Mouse (Mus musculus): Measurements from ENCODE around the gene Syne3. TPM values are rescaled to one million over a fixed set of nuclear protein-coding genes. Genes with fewer than 3 reads are reported as not detected.
A peak's percentile ranks its signal among the peaks of the same experiment; 100 is the strongest.

Gene Syne3
- polyA plus RNA-seq, 1 experiment = 11.6 TPM

GRCm38 (mm10) chr12:104936223-104936622 lies 73.4 kb downstream of the Syne3 start:
- Histone ChIP-seq H3K4me3 (no peak overlapping the region), H3ac (ENCODE audit: control insufficient read depth, insufficient read length) (no peak overlapping the region), H3K4me2 (ENCODE audit: low read depth) (no peak overlapping the region), H3K79me2 (ENCODE audit: control insufficient read depth, insufficient read depth) (no peaks in the 10 kb centered on the region), H3K36me3 (ENCODE audit: control insufficient read depth, insufficient read depth) (peaks cover 29% of the 10 kb centered on the region), H3K27me3 (ENCODE audit: control insufficient read depth, insufficient read depth, insufficient read length) (no peaks in the 10 kb centered on the region)
- TF ChIP-seq MYOG (IDR thresholded peaks at IDR 0.05; ENCODE audit: control insufficient read depth in 1 of 3, insufficient read depth in 1 of 3, insufficient read length in 2 of 3, low read depth in 2 of 3) (no peak), REST (IDR thresholded peaks at IDR 0.05; ENCODE audit: insufficient read depth, insufficient read length) (no peak), TCF12 (IDR thresholded peaks at IDR 0.05; ENCODE audit: insufficient read depth, poor library complexity, severe bottlenecking) (no peak)

- no peak for TF ChIP-seq USF1 (IDR thresholded peaks at IDR 0.05; ENCODE audit: low read depth)
- TF ChIP-seq CEBPB (IDR thresholded peaks at IDR 0.05; ENCODE audit: insufficient read depth, poor library complexity, severe bottlenecking) = no peak
These were observed 74.5 kb downstream of the Syne3 start for GRCm38 (mm10) chr12:104935144-104935543.

GRCm38 (mm10) chr12:104933800-104934199 lies 75.8 kb downstream of the Syne3 start:
- Histone ChIP-seq H3K36me3 (ENCODE audit: control insufficient read depth, insufficient read depth) (peaks cover 26% of the 10 kb centered on the region), H3K79me2 (ENCODE audit: control insufficient read depth, insufficient read depth) (no peaks in the 10 kb centered on the region), H3K27me3 (ENCODE audit: control insufficient read depth, insufficient read depth, insufficient read length) (no peaks in the 10 kb centered on the region), H3K4me3 (no peak overlapping the region), H3K4me2 (ENCODE audit: low read depth) (no peak overlapping the region), H3ac (ENCODE audit: control insufficient read depth, insufficient read length) (no peak overlapping the region)
- TF ChIP-seq CEBPB (IDR thresholded peaks at IDR 0.05; ENCODE audit: insufficient read depth, poor library complexity, severe bottlenecking) = no peak
- TF ChIP-seq POLR2AphosphoS2 (IDR thresholded peaks at IDR 0.05; ENCODE audit: insufficient read length, low read depth) = no peak
- TF ChIP-seq USF1 (IDR thresholded peaks at IDR 0.05; ENCODE audit: low read depth) = no peak
- no peak for TF ChIP-seq E2F4 (IDR thresholded peaks at IDR 0.05; ENCODE audit: insufficient read depth)
- TF ChIP-seq MYOD1 (IDR thresholded peaks at IDR 0.05; ENCODE audit: control insufficient read depth in 1 of 3, insufficient read length in 2 of 3, low read depth in 2 of 3) = no peak
- no peak for TF ChIP-seq SRF (IDR thresholded peaks at IDR 0.05; ENCODE audit: control insufficient read depth, insufficient read length, low read depth)
- TF ChIP-seq MYOG (IDR thresholded peaks at IDR 0.05; ENCODE audit: control insufficient read depth in 1 of 3, insufficient read depth in 1 of 3, insufficient read length in 2 of 3, low read depth in 2 of 3) = no peak
- TF ChIP-seq MAX (IDR thresholded peaks at IDR 0.05; ENCODE audit: low read depth) = no peak

More at GRCm38 (mm10) chr12:104935144-104935543, 74.5 kb downstream of the Syne3 start:
- H3ac ChIP-seq (ENCODE audit: control insufficient read depth, insufficient read length) = no peak overlapping the region
- no peak overlapping the region for H3K4me3 ChIP-seq
- H3K27me3 ChIP-seq (ENCODE audit: control insufficient read depth, insufficient read depth, insufficient read length) = no peaks in the 10 kb centered on the region
- peaks cover 28% of the 10 kb centered on the region for H3K36me3 ChIP-seq (ENCODE audit: control insufficient read depth, insufficient read depth)
- no peaks in the 10 kb centered on the region for H3K79me2 ChIP-seq (ENCODE audit: control insufficient read depth, insufficient read depth)
- no peak overlapping the region for H3K4me2 ChIP-seq (ENCODE audit: low read depth)

- H3K4me2 ChIP-seq (ENCODE audit: low read depth) = no peak overlapping the region
- H3K27me3 ChIP-seq (ENCODE audit: control insufficient read depth, insufficient read depth, insufficient read length) = no peaks in the 10 kb centered on the region
- peaks cover 25% of the 10 kb centered on the region for H3K36me3 ChIP-seq (ENCODE audit: control insufficient read depth, insufficient read depth)
- TF ChIP-seq CEBPB (IDR thresholded peaks at IDR 0.05; ENCODE audit: insufficient read depth, poor library complexity, severe bottlenecking) (no peak), E2F4 (IDR thresholded peaks at IDR 0.05; ENCODE audit: insufficient read depth) (no peak), TCF3 (IDR thresholded peaks at IDR 0.05; ENCODE audit: insufficient read length, low read depth) (no peak), SRF (IDR thresholded peaks at IDR 0.05; ENCODE audit: control insufficient read depth, insufficient read length, low read depth) (no peak), MAX (IDR thresholded peaks at IDR 0.05; ENCODE audit: low read depth) (no peak), MYOD1 (IDR thresholded peaks at IDR 0.05; ENCODE audit: control insufficient read depth in 1 of 3, insufficient read length in 2 of 3, low read depth in 2 of 3) (no peak), MYOG (IDR thresholded peaks at IDR 0.05; ENCODE audit: control insufficient read depth in 1 of 3, insufficient read depth in 1 of 3, insufficient read length in 2 of 3, low read depth in 2 of 3) (no peak)
- H3K4me3 ChIP-seq = no peak overlapping the region
- no peaks in the 10 kb centered on the region for H3K79me2 ChIP-seq (ENCODE audit: control insufficient read depth, insufficient read depth)
- no peak overlapping the region for H3ac ChIP-seq (ENCODE audit: control insufficient read depth, insufficient read length)
These were observed 76.4 kb downstream of the Syne3 start for GRCm38 (mm10) chr12:104933217-104933616.

GRCm38 (mm10) chr12:104925765-104926164 lies 83.8 kb downstream of the Syne3 start:
- H3K36me3 ChIP-seq (ENCODE audit: control insufficient read depth, insufficient read depth) = no peaks in the 10 kb centered on the region
- H3K4me3 ChIP-seq = no peak overlapping the region
- no peak for TF ChIP-seq MYOD1 (IDR thresholded peaks at IDR 0.05; ENCODE audit: control insufficient read depth in 1 of 3, insufficient read length in 2 of 3, low read depth in 2 of 3)
- TF ChIP-seq POLR2AphosphoS2 (IDR thresholded peaks at IDR 0.05; ENCODE audit: insufficient read length, low read depth) = peak; percentile 81
- H3K27me3 ChIP-seq (ENCODE audit: control insufficient read depth, insufficient read depth, insufficient read length) = no peaks in the 10 kb centered on the region
- no peak overlapping the region for H3K4me2 ChIP-seq (ENCODE audit: low read depth)
- H3K79me2 ChIP-seq (ENCODE audit: control insufficient read depth, insufficient read depth) = no peaks in the 10 kb centered on the region
- no peak overlapping the region for H3ac ChIP-seq (ENCODE audit: control insufficient read depth, insufficient read length)

GRCm38 (mm10) chr12:104925035-104925434 lies 84.6 kb downstream of the Syne3 start:
- H3ac ChIP-seq (ENCODE audit: control insufficient read depth, insufficient read length) = no peak overlapping the region
- H3K4me2 ChIP-seq (ENCODE audit: low read depth) = no peak overlapping the region
- H3K79me2 ChIP-seq (ENCODE audit: control insufficient read depth, insufficient read depth) = no peaks in the 10 kb centered on the region
- no peaks in the 10 kb centered on the region for H3K36me3 ChIP-seq (ENCODE audit: control insufficient read depth, insufficient read depth)
- no peak overlapping the region for H3K4me3 ChIP-seq
- TF ChIP-seq POLR2AphosphoS2 (IDR thresholded peaks at IDR 0.05; ENCODE audit: insufficient read length, low read depth) = no peak
- TF ChIP-seq USF1 (IDR thresholded peaks at IDR 0.05; ENCODE audit: low read depth) = no peak
- no peak for TF ChIP-seq TCF3 (IDR thresholded peaks at IDR 0.05; ENCODE audit: insufficient read length, low read depth)
- TF ChIP-seq REST (IDR thresholded peaks at IDR 0.05; ENCODE audit: insufficient read depth, insufficient read length) = no peak
- no peak for TF ChIP-seq E2F4 (IDR thresholded peaks at IDR 0.05; ENCODE audit: insufficient read depth)
- TF ChIP-seq CEBPB (IDR thresholded peaks at IDR 0.05; ENCODE audit: insufficient read depth, poor library complexity, severe bottlenecking) = no peak
- H3K27me3 ChIP-seq (ENCODE audit: control insufficient read depth, insufficient read depth, insufficient read length) = no peaks in the 10 kb centered on the region
